ENCODE assay signal across 13 mouse cellular contexts in the genomic region with DNA sequence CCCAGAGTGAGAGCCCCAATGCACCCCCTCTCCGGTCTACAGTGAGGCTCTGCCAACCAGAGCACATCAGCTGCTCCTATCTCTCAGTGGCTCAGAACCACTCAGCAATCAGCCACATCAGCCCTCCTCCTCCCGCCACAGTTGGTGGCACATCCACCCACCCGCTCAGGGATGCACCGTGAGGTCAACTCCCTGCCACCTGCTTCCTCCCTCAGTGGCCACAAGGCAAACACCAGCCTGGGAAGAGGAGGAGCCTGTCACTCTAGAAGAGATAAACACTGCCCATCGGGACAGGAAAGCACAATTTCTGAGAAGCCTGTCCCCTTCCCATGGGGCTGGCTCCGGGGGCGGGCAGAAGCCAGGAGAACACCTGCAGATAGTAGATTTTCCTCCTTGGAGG. TPM values are rescaled to one million over a fixed set of nuclear protein-coding genes. Genes with fewer than 3 reads are reported as not detected.
DNase-seq lines count a peak whose midpoint lies in the region; ATAC-seq and TF ChIP-seq lines count a peak whose summit lies in the region.
"Had no signal": no experiment of that assay in that cellular context is flagged by ENCODE, and none has a peak within 500 bp of the region (broad histone marks: within the 10 kb centered on the region; RNA-seq: fewer than 3 reads in every experiment).

No protein-coding gene starts in this region.

- H3K27me3 ChIP-seq in kidney, embryonic 15.5 days = 0 out of 2 replicates have a peak, but pooled peaks cover 9% of the 10 kb centered on the region
- H3K27me3 ChIP-seq in kidney, adult 2 months (replicated peaks; ENCODE audit: control insufficient read depth, insufficient read depth, low read length) = no peaks in the 10 kb centered on the region
- no peaks in the 10 kb centered on the region for H3K27me3 ChIP-seq in liver, postnatal 0 days (ENCODE audit: insufficient read depth, low read length)
- H3K27me3 ChIP-seq in splenic B cell, adult 2 months (ENCODE audit: control insufficient read depth, insufficient read depth, low read length, poor library complexity, severe bottlenecking) = no peaks in the 10 kb centered on the region
- H3K27me3 ChIP-seq: intestine, embryonic 15.5 days had no signal

- peak overlapping the region; percentile 32 for H3K27ac ChIP-seq in kidney, embryonic 15.5 days
- H3K27ac ChIP-seq in kidney, adult 2 months (ENCODE audit: insufficient read depth, low read depth, low read length) = no peak overlapping the region
- 0 out of 2 replicates have a peak overlapping the region, but pooled peaks have one; percentile 24 for H3K27ac ChIP-seq in liver, postnatal 0 days (ENCODE audit: low read depth)
- H3K27ac ChIP-seq: intestine, embryonic 15.5 days; left cerebral cortex, adult 2 months had no signal

- no peak for TF ChIP-seq CTCF in kidney, adult 2 months (conservative IDR thresholded peaks at IDR 0.05; ENCODE audit: insufficient read depth, insufficient read length, low read depth, low read length)
- TF ChIP-seq CTCF in liver, postnatal 0 days (IDR thresholded peaks at IDR 0.05; ENCODE audit: low read depth) = no peak

- peaks cover 16% of the 10 kb centered on the region for H3K4me1 ChIP-seq in kidney, embryonic 15.5 days
- no peaks in the 10 kb centered on the region for H3K4me1 ChIP-seq in kidney, adult 2 months (ENCODE audit: control insufficient read depth, insufficient read depth, low read length)
- peaks cover 7% of the 10 kb centered on the region; the same call in 1 of the 2 replicates for H3K4me1 ChIP-seq in liver, postnatal 0 days (ENCODE audit: insufficient read depth)

- no peak for TF ChIP-seq POLR2A in kidney, adult 2 months (IDR thresholded peaks at IDR 0.05; ENCODE audit: low read depth, low read length)

- no peaks in the 10 kb centered on the region for H3K9me3 ChIP-seq in kidney, embryonic 15.5 days (replicated peaks)
- H3K9me3 ChIP-seq in liver, postnatal 0 days (ENCODE audit: low read length) = no peaks in the 10 kb centered on the region
- H3K9me3 ChIP-seq: intestine, embryonic 15.5 days had no signal

- WGBS in kidney, embryonic 15.5 days = 32% methylated on average over 7 of the region's 7 CpGs
- 41% methylated on average over 7 of the region's 7 CpGs for WGBS in kidney, adult 2 months
- 5% methylated on average over 7 of the region's 7 CpGs for WGBS in liver, postnatal 0 days (ENCODE audit: insufficient replicate concordance)

- no peak for TF ChIP-seq EP300 in liver, postnatal 0 days (IDR thresholded peaks at IDR 0.05; ENCODE audit: low read depth)

- no peak overlapping the region for H3K4me2 ChIP-seq in kidney, embryonic 15.5 days
- H3K4me2 ChIP-seq in liver, postnatal 0 days (ENCODE audit: low read depth, low read length) = no peak overlapping the region
- H3K4me2 ChIP-seq: intestine, embryonic 15.5 days had no signal

- DNase-seq in kidney, adult 2 months = no peak
- peak; percentile 56 for DNase-seq in CD4-positive helper T cell, adult 2 months (ENCODE audit: low read depth, low spot score)
- DNase-seq in liver, postnatal 0 days = peak; percentile 59
- DNase-seq in splenic B cell, adult 2 months (ENCODE audit: low read depth, low spot score) = peak; percentile 71
- DNase-seq in urinary bladder, postnatal 14 days (ENCODE audit: low spot score) = no peak
- DNase-seq in right cerebral cortex, postnatal 25 days = no peak
- no peak for DNase-seq in layer of hippocampus, adult 18-20 months (ENCODE audit: low spot score in 2 of 2)
- DNase-seq: cerebellum, postnatal 10 days had no signal

- H3K4me3 ChIP-seq in kidney, embryonic 15.5 days (replicated peaks) = no peak overlapping the region
- no peak overlapping the region for H3K4me3 ChIP-seq in kidney, adult 2 months (ENCODE audit: insufficient read depth, low read depth, low read length)
- H3K4me3 ChIP-seq in liver, postnatal 0 days (ENCODE audit: low read depth, low read length) = no peak overlapping the region
- H3K4me3 ChIP-seq: intestine, embryonic 15.5 days; left cerebral cortex, adult 2 months had no signal

- no peak overlapping the region for H3K9ac ChIP-seq in kidney, embryonic 15.5 days
- no peak overlapping the region; the same call in 1 of the 2 replicates for H3K9ac ChIP-seq in liver, postnatal 0 days (replicated peaks)
- H3K9ac ChIP-seq: intestine, embryonic 15.5 days had no signal

- ATAC-seq in kidney, embryonic 15.5 days (replicated peaks; ENCODE audit: low FRiP score) = peak; percentile 92
- ATAC-seq in liver, postnatal 0 days = peak; percentile 78
- ATAC-seq: intestine, embryonic 15.5 days had no signal

- H3K36me3 ChIP-seq in kidney, embryonic 15.5 days = no peaks in the 10 kb centered on the region
- no peaks in the 10 kb centered on the region for H3K36me3 ChIP-seq in kidney, adult 2 months (ENCODE audit: control insufficient read depth, insufficient read depth, low read length)
- H3K36me3 ChIP-seq in liver, postnatal 0 days (replicated peaks; ENCODE audit: insufficient read depth, low read length) = no peaks in the 10 kb centered on the region
- 0 out of 2 replicates have a peak, but pooled peaks cover 2% of the 10 kb centered on the region for H3K36me3 ChIP-seq in splenic B cell, adult 2 months (ENCODE audit: control insufficient read depth, insufficient read depth, low read length, poor library complexity, severe bottlenecking)
- H3K36me3 ChIP-seq: intestine, embryonic 15.5 days had no signal

RNA-seq across cellular contexts. Expression of gene Cpn2, which starts 39.9 kb away (rescaled TPM):
- 0.04 and 0.08 TPM in 2 replicates for polyA plus RNA-seq in kidney, embryonic 15.5 days (2015; fragmentation: Nextera tagmentation; extraction: Ambion mirVana)
- polyA plus RNA-seq in kidney, adult 2 months (2012; rRNA removed) = 0.42 and 0.52 TPM in 2 replicates
- 10.9 and 12.0 TPM in 2 replicates for polyA plus RNA-seq in liver, postnatal 0 days (2015; fragmentation: Nextera tagmentation; extraction: Ambion mirVana)
- total RNA-seq in layer of hippocampus, adult 18-20 months (2021) = not detected
- total RNA-seq: left cerebral cortex, adult 2 months had no signal
- polyA plus RNA-seq: heart, embryonic 14.5 days; neural tube, embryonic 14.5 days had no signal

RNA-seq across cellular contexts. Expression of gene Lrrc15, which starts 55.7 kb away (rescaled TPM):
- 0.99 and 1.2 TPM in 2 replicates for polyA plus RNA-seq in kidney, embryonic 15.5 days (2015; fragmentation: Nextera tagmentation; extraction: Ambion mirVana)
- polyA plus RNA-seq in kidney, adult 2 months (2012; rRNA removed) = 0.01 TPM in 1 of 2 replicates, not detected in the other
- polyA plus RNA-seq in liver, postnatal 0 days (2015; fragmentation: Nextera tagmentation; extraction: Ambion mirVana) = 0.11 TPM in 2 replicates
- total RNA-seq in layer of hippocampus, adult 18-20 months (2021) = under 1 TPM in 1 of 2 experiments, not detected in 1; 0.05 TPM
- total RNA-seq: left cerebral cortex, adult 2 months had no signal

Comparison
In these comparisons a context has a peak if more than half of its experiments do, and no peak if none do; other contexts are left out.
1. DNase-seq: peak in CD4-positive helper T cell, adult 2 months (single experiment), liver, postnatal 0 days (single experiment) and splenic B cell, adult 2 months (single experiment); none in kidney, adult 2 months (single experiment), urinary bladder, postnatal 14 days (single experiment), right cerebral cortex, postnatal 25 days (single experiment) and layer of hippocampus, adult 18-20 months (0 of 2).